Mouse (Mus musculus): ENCODE results near the gene Iqschfp. TPM values are rescaled to one million over a fixed set of nuclear protein-coding genes. Genes with fewer than 3 reads are reported as not detected.

Iqschfp gene
- polyA plus RNA-seq, 1 experiment from 2014 or later, result not detected

DNA sequence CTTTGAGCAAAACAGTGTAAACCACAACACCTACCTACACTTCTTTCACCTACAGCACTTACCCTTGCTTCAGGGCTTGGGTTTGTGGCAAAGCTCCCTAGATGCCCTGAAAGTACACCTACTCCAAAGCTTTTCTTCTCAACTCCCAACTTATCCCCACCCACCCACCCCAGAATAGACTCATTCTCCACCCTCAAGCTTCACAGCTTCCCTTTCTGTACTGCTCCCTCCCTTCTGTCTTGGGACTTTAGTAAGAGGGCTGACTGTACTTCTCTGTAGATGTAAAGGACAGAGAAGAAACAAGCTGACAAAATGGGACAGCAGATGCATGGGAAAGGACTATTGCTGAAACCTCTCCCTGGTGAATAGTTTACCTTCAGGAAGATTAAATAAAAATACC is 476.0 kb downstream of the Iqschfp start:
- no peak for DNase-seq (ENCODE audit: low spot score)
- H3K36me3 ChIP-seq, result no peaks in the 10 kb centered on the region
- no peaks in the 10 kb centered on the region for H3K9me3 ChIP-seq
- H3K4me1 ChIP-seq, result no peaks in the 10 kb centered on the region
- H3K27me3 ChIP-seq (ENCODE audit: insufficient read depth, poor library complexity, severe bottlenecking), result no peaks in the 10 kb centered on the region
- no peak overlapping the region for H3K4me3 ChIP-seq
- no peak overlapping the region for H3K27ac ChIP-seq

GRCm38 (mm10) chr3:68372925-68373324 is 480.9 kb downstream of the Iqschfp start:
- Histone ChIP-seq H3K27me3 (ENCODE audit: insufficient read depth, poor library complexity, severe bottlenecking) (no peaks in the 10 kb centered on the region), H3K36me3 (no peaks in the 10 kb centered on the region), H3K4me1 (no peaks in the 10 kb centered on the region), H3K4me3 (no peak overlapping the region), H3K27ac (no peak overlapping the region), H3K9me3 (no peaks in the 10 kb centered on the region)
- no peak for DNase-seq (ENCODE audit: low spot score)
- WGBS, result 80% methylated on average over 1 of the region's 1 CpGs

GRCm38 (mm10) chr3:68375100-68375508 is 483.1 kb downstream of the Iqschfp start:
- Histone ChIP-seq H3K4me1 (no peaks in the 10 kb centered on the region), H3K27ac (no peak overlapping the region), H3K27me3 (ENCODE audit: insufficient read depth, poor library complexity, severe bottlenecking) (no peaks in the 10 kb centered on the region), H3K36me3 (no peaks in the 10 kb centered on the region), H3K9me3 (no peaks in the 10 kb centered on the region), H3K4me3 (no peak overlapping the region)
- 52% methylated on average over 10 of the region's 10 CpGs for WGBS
- no peak for DNase-seq (ENCODE audit: low spot score)

DNA sequence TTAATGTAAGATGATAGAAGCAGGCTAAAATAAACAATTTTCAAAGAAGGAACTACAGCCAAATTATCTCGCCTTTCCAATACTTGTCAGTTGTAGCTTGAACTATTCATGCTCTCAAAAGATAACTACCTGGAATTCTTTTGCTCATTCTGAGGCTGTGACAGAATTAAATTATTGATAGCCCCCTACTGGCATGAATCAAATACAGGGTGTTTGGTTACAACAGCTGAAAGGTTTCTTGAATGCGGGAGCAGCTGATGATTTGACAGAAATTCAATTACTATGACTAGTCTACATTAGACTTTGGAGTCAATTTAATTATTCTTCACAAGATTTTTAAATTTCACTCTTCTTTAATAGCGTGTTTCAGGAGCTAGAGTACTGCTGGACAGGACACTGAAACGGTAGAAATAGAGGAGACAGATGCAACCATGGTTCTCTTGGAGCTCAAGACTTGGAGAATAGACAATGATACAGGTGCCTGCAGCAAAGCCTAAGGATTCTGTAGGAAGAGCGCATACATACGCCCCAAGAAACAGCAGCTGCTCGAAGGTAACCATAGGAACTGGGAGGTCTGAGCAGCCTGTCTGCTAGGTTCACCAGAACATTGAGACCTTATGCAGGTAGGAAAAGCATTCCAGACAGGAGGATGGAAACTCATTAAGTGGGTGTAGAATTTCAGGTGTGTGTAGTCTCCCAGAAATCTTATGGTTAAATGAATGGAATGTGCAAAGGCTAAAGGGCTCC is 485.6 kb downstream of the Iqschfp start:
- WGBS, result 79% methylated on average over 7 of the region's 7 CpGs
- Histone ChIP-seq H3K27me3 (ENCODE audit: insufficient read depth, poor library complexity, severe bottlenecking) (no peaks in the 10 kb centered on the region), H3K4me1 (no peaks in the 10 kb centered on the region), H3K36me3 (no peaks in the 10 kb centered on the region), H3K9me3 (no peaks in the 10 kb centered on the region), H3K4me3 (no peak overlapping the region), H3K27ac (no peak overlapping the region)
- no peak for DNase-seq (ENCODE audit: low spot score)

DNA sequence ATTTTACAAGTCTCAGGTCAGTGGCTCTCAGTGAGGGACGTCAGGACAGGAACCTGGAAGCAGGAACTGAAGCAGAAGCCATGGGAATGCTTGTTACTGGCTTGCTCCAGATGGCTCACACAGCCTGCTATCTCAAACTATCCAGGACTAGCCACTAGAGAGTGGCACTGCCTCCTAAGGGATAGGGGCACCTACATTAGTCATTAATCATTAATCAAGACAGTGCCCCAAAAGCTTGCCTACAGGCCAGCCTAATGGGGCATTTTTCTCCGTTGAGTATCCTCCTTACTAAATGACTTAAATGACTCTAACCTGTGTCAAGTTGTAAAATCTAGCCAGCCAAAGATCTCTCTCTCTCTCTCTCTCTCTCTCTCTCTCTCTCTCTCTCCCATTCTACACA is 486.8 kb downstream of the Iqschfp start:
- H3K27ac ChIP-seq, result no peak overlapping the region
- no peaks in the 10 kb centered on the region for H3K4me1 ChIP-seq
- no peaks in the 10 kb centered on the region for H3K36me3 ChIP-seq
- H3K4me3 ChIP-seq, result no peak overlapping the region
- no peak for DNase-seq (ENCODE audit: low spot score)
- WGBS, result 77% methylated on average over 2 of the region's 2 CpGs
- no peaks in the 10 kb centered on the region for H3K9me3 ChIP-seq
- no peaks in the 10 kb centered on the region for H3K27me3 ChIP-seq (ENCODE audit: insufficient read depth, poor library complexity, severe bottlenecking)

- no peaks in the 10 kb centered on the region for H3K4me1 ChIP-seq
- no peak overlapping the region for H3K27ac ChIP-seq
- WGBS, result 52% methylated on average over 7 of the region's 7 CpGs
- H3K9me3 ChIP-seq, result no peaks in the 10 kb centered on the region
- no peak for DNase-seq (ENCODE audit: low spot score)
- H3K36me3 ChIP-seq, result no peaks in the 10 kb centered on the region
- no peaks in the 10 kb centered on the region for H3K27me3 ChIP-seq (ENCODE audit: insufficient read depth, poor library complexity, severe bottlenecking)
- no peak overlapping the region for H3K4me3 ChIP-seq
These were observed 487.2 kb downstream of the Iqschfp start for GRCm38 (mm10) chr3:68379242-68379641.

DNA sequence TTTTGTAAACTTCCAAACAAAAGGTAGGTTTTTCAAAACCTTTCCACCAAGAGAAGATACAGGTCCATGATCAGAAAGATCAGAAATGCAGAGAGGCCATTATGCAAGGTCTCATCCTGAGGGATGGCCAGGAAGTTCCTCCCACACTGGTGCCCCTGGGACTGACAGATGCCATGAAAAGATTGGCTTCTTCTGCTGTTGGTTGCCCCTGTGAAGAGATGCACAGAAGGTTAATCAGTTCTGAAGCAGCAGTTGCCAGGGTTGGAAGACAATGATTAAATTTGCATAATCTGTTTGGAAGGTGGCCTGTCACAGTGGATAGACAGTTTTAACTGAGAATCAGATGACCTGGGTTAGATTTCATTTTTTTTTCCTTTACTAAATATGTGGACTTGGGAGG is 491.6 kb downstream of the Iqschfp start:
- no peak overlapping the region for H3K27ac ChIP-seq
- DNase-seq (ENCODE audit: low spot score), result no peak
- H3K9me3 ChIP-seq, result no peaks in the 10 kb centered on the region
- H3K4me3 ChIP-seq, result no peak overlapping the region
- H3K27me3 ChIP-seq (ENCODE audit: insufficient read depth, poor library complexity, severe bottlenecking), result no peaks in the 10 kb centered on the region
- no peaks in the 10 kb centered on the region for H3K4me1 ChIP-seq
- no peaks in the 10 kb centered on the region for H3K36me3 ChIP-seq

DNA sequence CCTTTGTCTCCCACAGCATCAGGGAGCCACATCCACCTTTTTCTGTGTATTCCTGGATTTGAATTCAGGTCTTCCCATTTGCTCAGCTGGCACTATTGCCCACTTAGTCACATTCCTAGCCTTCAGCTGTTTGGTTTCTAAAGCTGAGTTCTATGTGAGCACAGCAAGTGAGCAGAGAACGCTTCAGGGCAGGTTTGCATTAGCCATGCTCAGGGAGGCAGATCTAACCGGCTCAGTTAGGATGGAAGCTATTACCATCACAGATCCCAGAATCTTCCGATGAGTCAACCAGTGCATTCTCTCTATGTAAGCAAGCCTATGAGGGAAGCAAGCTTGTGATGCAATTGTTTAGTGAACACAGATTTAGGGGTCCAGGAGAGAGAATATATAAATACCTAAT is 493.5 kb downstream of the Iqschfp start:
- 81% methylated on average over 3 of the region's 3 CpGs for WGBS
- H3K9me3 ChIP-seq, result no peaks in the 10 kb centered on the region
- H3K36me3 ChIP-seq, result no peaks in the 10 kb centered on the region
- no peaks in the 10 kb centered on the region for H3K4me1 ChIP-seq
- H3K27ac ChIP-seq, result no peak overlapping the region
- no peak overlapping the region for H3K4me3 ChIP-seq
- no peaks in the 10 kb centered on the region for H3K27me3 ChIP-seq (ENCODE audit: insufficient read depth, poor library complexity, severe bottlenecking)
- no peak for DNase-seq (ENCODE audit: low spot score)

DNA sequence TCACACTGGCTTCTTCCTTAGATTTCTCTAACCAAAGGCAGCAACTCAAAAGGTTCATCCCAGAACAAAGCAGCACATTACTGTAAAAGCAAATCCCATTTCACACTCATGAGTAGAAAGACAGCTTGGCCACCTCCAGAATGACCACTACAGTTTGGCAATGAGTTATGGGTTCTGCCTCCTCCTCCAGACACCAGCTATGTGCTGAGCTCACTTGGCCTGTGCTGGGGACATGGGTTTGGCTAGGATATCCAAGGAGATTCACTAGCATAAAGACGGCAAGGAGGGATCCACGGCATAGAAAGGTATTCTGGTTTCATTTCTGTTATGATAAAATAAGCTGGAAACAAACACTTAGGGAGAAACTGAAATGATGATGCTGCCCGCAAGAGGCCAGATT is 496.0 kb downstream of the Iqschfp start:
- WGBS, result 90% methylated on average over 3 of the region's 3 CpGs

DNA sequence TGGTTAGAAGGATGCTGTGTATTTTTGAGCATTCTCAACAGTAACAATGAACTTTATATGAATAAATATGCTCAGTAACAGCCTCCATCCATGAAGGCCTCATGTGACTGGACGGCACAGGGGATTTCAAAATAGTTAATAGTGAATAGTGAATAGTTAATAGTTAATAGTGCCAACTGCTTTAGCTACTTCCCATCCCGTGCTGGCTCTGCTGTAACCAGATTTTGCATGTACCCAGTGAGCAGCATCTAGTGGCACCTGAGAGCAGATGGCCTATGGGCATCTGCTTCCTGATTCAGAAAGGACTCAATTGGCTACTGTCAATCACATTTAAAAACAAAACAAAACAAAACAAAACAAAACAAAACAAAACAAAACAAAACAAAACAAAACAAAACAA is 501.5 kb downstream of the Iqschfp start:
- DNase-seq (ENCODE audit: low spot score), result no peak

More for the DNA sequence above, 496.0 kb downstream of the Iqschfp start:
- Histone ChIP-seq H3K27me3 (ENCODE audit: insufficient read depth, poor library complexity, severe bottlenecking) (no peaks in the 10 kb centered on the region), H3K4me1 (no peaks in the 10 kb centered on the region), H3K9me3 (no peaks in the 10 kb centered on the region), H3K36me3 (no peaks in the 10 kb centered on the region), H3K27ac (no peak overlapping the region), H3K4me3 (no peak overlapping the region)
- DNase-seq (ENCODE audit: low spot score), result no peak

GRCm38 (mm10) chr3:68398691-68399090 is 506.7 kb downstream of the Iqschfp start:
- no peak for DNase-seq (ENCODE audit: low spot score)
- no peak overlapping the region for H3K4me3 ChIP-seq
- H3K36me3 ChIP-seq, result no peaks in the 10 kb centered on the region
- 80% methylated on average over 3 of the region's 3 CpGs for WGBS
- peaks cover 7% of the 10 kb centered on the region for H3K4me1 ChIP-seq
- H3K9me3 ChIP-seq, result no peaks in the 10 kb centered on the region
- H3K27ac ChIP-seq, result no peak overlapping the region
- no peaks in the 10 kb centered on the region for H3K27me3 ChIP-seq (ENCODE audit: insufficient read depth, poor library complexity, severe bottlenecking)

More for the DNA sequence above, 501.5 kb downstream of the Iqschfp start:
- WGBS, result 76% methylated on average over 2 of the region's 2 CpGs
- no peak overlapping the region for H3K4me3 ChIP-seq
- no peaks in the 10 kb centered on the region for H3K36me3 ChIP-seq
- no peaks in the 10 kb centered on the region for H3K4me1 ChIP-seq
- no peaks in the 10 kb centered on the region for H3K27me3 ChIP-seq (ENCODE audit: insufficient read depth, poor library complexity, severe bottlenecking)
- H3K27ac ChIP-seq, result no peak overlapping the region
- H3K9me3 ChIP-seq, result no peaks in the 10 kb centered on the region

DNA sequence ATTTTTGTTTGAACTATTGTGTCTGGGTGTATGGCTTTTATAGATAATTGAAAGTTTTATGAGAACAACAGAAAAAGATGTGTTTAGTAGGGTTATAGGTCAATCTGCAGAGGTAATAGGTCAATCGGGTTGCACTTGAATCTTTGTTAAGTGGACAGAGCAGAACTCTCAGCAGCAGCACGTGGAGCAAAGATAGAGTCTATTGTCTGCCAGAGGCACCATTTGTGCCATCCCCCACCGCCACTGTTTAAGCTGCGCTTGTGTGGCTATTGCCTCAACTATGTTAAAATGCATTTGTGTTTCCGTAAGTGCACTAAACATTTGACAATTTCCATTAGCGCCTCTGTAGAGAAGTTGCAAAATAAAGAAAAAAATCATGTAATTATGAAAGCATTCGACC is 508.1 kb downstream of the Iqschfp start:
- H3K4me3 ChIP-seq, result no peak overlapping the region
- H3K9me3 ChIP-seq, result no peaks in the 10 kb centered on the region
- WGBS, result 69% methylated on average over 7 of the region's 7 CpGs
- H3K27me3 ChIP-seq (ENCODE audit: insufficient read depth, poor library complexity, severe bottlenecking), result no peaks in the 10 kb centered on the region
- DNase-seq (ENCODE audit: low spot score), result no peak
- no peak overlapping the region for H3K27ac ChIP-seq
- no peaks in the 10 kb centered on the region for H3K36me3 ChIP-seq
- peaks cover 13% of the 10 kb centered on the region for H3K4me1 ChIP-seq

DNA sequence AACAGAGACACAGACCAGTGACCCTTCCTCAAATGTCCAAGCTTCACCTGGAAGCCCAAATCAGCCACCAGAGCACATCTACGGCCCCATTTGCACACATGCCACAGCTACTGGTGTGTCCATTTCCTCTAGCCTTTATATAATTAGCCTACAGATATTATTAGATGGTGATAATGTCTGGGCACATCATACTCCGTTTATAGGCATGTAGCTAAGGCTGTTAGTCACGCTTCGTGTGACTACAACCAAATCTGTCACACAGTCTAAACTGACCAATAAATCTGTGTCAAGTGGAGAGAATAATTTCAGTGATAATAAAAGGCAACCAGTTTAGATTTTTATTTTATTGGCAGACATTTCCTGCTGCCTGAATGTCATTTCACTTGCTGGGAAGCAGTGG is 511.3 kb downstream of the Iqschfp start:
- no peaks in the 10 kb centered on the region for H3K9me3 ChIP-seq
- WGBS, result 89% methylated on average over 4 of the region's 4 CpGs
- no peaks in the 10 kb centered on the region for H3K36me3 ChIP-seq
- H3K27ac ChIP-seq, result no peak overlapping the region
- peaks cover 20% of the 10 kb centered on the region for H3K4me1 ChIP-seq
- no peak overlapping the region for H3K4me3 ChIP-seq
- DNase-seq (ENCODE audit: low spot score), result no peak
- no peaks in the 10 kb centered on the region for H3K27me3 ChIP-seq (ENCODE audit: insufficient read depth, poor library complexity, severe bottlenecking)

DNA sequence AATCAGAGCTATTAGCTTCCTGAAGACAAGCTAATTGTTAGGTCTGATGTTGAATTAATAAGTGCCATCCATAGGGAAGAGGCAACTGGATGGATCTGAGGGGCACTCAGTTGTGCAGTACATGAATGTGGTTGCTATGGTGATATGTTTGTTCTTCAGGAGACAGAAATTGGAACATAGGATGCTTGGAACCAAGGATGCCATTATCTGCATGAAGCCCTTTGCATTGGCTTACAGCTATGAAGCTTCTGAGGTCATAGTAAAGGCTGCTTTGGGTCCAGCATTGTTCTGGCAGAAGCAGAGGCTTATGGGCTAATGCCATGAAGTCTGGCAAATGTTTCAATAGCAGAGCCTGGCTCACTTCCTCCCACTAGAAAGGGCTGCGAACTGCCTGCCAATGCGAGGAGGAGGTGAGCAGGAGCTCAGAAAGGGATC is 511.8 kb downstream of the Iqschfp start:
- Histone ChIP-seq H3K27ac (no peak overlapping the region), H3K27me3 (ENCODE audit: insufficient read depth, poor library complexity, severe bottlenecking) (no peaks in the 10 kb centered on the region), H3K9me3 (no peaks in the 10 kb centered on the region), H3K4me1 (peaks cover 22% of the 10 kb centered on the region), H3K36me3 (no peaks in the 10 kb centered on the region), H3K4me3 (no peak overlapping the region)
- WGBS, result 43% methylated on average over 2 of the region's 2 CpGs
- DNase-seq (ENCODE audit: low spot score), result no peak

Measured in heart, embryonic 10.5 days (tissue).